Mouse (Mus musculus): ENCODE data around the gene Prss35.

DNA sequence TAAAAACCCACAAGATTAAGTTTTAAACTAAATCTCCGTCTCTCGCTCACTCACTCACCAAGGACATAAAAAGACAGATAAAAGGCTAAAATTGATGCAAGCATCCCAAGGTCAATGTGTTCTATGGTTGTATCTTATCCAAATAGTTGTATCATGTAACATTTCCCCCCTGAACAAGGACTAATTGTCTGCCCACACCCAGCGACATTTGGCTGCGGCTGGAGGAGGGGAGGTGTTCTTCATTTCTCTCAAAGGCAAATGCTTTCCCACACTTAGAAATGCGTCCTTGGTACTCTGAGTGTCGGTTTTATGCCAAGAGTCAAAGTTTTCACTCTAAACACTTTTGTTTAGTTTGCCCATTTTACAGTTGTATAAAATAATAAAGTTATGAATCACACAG is 34.5 kb upstream of the Prss35 start:
- no peak for TF ChIP-seq CTCF (IDR thresholded peaks at IDR 0.05; ENCODE audit: extremely low read depth, insufficient read depth, low read length)
- no peak for TF ChIP-seq POLR2A (IDR thresholded peaks at IDR 0.05; ENCODE audit: extremely low read depth, insufficient read depth, low read length)
